Mouse (Mus musculus): ENCODE measurements around the gene Oas1h. TPM values are rescaled to one million over a fixed set of nuclear protein-coding genes. Genes with fewer than 3 reads are reported as not detected.
"Not testable (repeated sequence)": the region's sequence is repeated elsewhere in the genome, so short reads cannot be mapped to it uniquely, and the experiment has no call there.

Oas1h gene
- total and polyA plus RNA-seq, 3 experiments: not detected

DNA sequence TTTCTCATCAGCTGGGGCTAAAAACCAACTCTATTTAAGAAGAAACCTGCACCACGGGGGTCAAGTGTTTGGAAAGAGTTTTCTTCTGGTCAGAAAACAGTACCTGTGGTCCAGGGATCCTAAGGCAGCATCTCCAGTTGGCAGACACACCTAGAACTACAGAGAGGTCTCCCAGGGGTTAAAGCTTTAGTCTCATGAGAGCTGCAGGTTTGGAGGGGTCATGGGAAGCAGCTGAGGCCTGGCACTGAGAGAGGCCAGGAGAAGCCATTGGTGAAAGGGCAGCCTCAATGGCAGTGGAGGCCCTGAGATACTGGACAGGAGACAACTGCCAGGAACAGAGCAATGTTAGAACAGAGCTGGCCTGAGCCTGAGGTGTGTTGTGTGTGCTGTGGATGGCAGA, 39.4 kb downstream of the Oas1h start:
- intact Hi-C loops (cut with DNase I): no loop called here
- Histone ChIP-seq H3K27me3 (ENCODE audit: control insufficient read depth, insufficient read depth, low read length) (no peaks in the 10 kb centered on the region), H3K4me1 (ENCODE audit: control insufficient read depth, insufficient read depth, low read length) (no peaks in the 10 kb centered on the region), H3K36me3 (ENCODE audit: control insufficient read depth, insufficient read depth, low read length) (no peaks in the 10 kb centered on the region), H3K79me2 (replicated peaks; ENCODE audit: control insufficient read depth, insufficient read depth, low read length) (no peaks in the 10 kb centered on the region), H3K27ac (no peak overlapping the region), H3K9ac (ENCODE audit: low read depth, low read length) (no peak overlapping the region), H3K4me3 (no peak overlapping the region)
- TF ChIP-seq CTCF (IDR thresholded peaks at IDR 0.05) (no peak), POLR2A (IDR thresholded peaks at IDR 0.05; ENCODE audit: insufficient read depth, low read depth, low read length) (no peak), EP300 (IDR thresholded peaks at IDR 0.05; ENCODE audit: insufficient read depth, low read depth, low read length) (no peak)
- no peak for DNase-seq
- 43% methylated on average over 1 of the region's 1 CpGs for WGBS

DNA sequence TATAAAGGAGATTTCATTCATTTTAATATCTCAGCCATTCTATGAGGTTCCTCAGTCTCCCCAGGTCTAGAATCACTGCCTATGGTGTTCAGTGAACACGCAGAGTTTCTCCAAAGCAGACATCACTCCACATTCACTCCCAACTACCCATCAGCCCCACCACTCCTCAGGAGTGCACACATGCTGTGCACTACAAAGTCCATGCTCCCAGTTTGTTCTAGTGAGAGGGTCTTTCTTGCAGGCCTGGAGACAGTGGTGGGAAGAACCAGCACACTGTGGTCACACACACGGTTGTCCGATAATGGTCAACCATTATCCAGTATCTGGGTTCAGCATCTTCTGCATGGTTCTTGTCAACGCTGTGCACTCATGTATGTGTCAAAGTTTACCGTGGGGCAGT, 40.8 kb downstream of the Oas1h start:
- Histone ChIP-seq H3K4me3 (no peak overlapping the region), H3K4me1 (ENCODE audit: control insufficient read depth, insufficient read depth, low read length) (no peaks in the 10 kb centered on the region), H3K27me3 (ENCODE audit: control insufficient read depth, insufficient read depth, low read length) (no peaks in the 10 kb centered on the region), H3K79me2 (replicated peaks; ENCODE audit: control insufficient read depth, insufficient read depth, low read length) (no peaks in the 10 kb centered on the region), H3K9ac (ENCODE audit: low read depth, low read length) (no peak overlapping the region), H3K36me3 (ENCODE audit: control insufficient read depth, insufficient read depth, low read length) (no peaks in the 10 kb centered on the region), H3K27ac (no peak overlapping the region)
- intact Hi-C loops (cut with DNase I): no loop called here
- TF ChIP-seq CTCF (IDR thresholded peaks at IDR 0.05): no peak
- TF ChIP-seq EP300 (IDR thresholded peaks at IDR 0.05; ENCODE audit: insufficient read depth, low read depth, low read length): no peak
- TF ChIP-seq POLR2A (IDR thresholded peaks at IDR 0.05; ENCODE audit: insufficient read depth, low read depth, low read length): no peak
- DNase-seq: no peak
- 92% methylated on average over 5 of the region's 5 CpGs for WGBS

- H3K27me3 ChIP-seq (ENCODE audit: control insufficient read depth, insufficient read depth, low read length); H3K4me1 ChIP-seq (ENCODE audit: control insufficient read depth, insufficient read depth, low read length); H3K79me2 ChIP-seq (replicated peaks; ENCODE audit: control insufficient read depth, insufficient read depth, low read length); H3K36me3 ChIP-seq (ENCODE audit: control insufficient read depth, insufficient read depth, low read length); H3K9ac ChIP-seq (ENCODE audit: low read depth, low read length); H3K4me3 ChIP-seq; intact Hi-C loops (cut with DNase I); H3K27ac ChIP-seq: not testable (repeated sequence)
- DNase-seq: peak in 1 of 2 experiments; percentile 25
- WGBS: 34% methylated on average over 8 of the region's 12 CpGs
These were observed 45.8 kb downstream of the Oas1h start, which contains the start of gene Oas1a for GRCm38 (mm10) chr5:120906791-120907733. TSS of gene Oas1a (minus strand) at chr5:120907521.

- intact Hi-C loops (cut with DNase I): no loop called here
- Histone ChIP-seq H3K27ac (no peak overlapping the region), H3K36me3 (ENCODE audit: control insufficient read depth, insufficient read depth, low read length) (no peaks in the 10 kb centered on the region), H3K4me3 (no peak overlapping the region), H3K79me2 (replicated peaks; ENCODE audit: control insufficient read depth, insufficient read depth, low read length) (no peaks in the 10 kb centered on the region), H3K4me1 (ENCODE audit: control insufficient read depth, insufficient read depth, low read length) (no peaks in the 10 kb centered on the region), H3K9ac (ENCODE audit: low read depth, low read length) (no peak overlapping the region), H3K27me3 (ENCODE audit: control insufficient read depth, insufficient read depth, low read length) (no peaks in the 10 kb centered on the region)
- 44% methylated on average over 7 of the region's 7 CpGs for WGBS
- no peak for DNase-seq
- TF ChIP-seq CTCF (IDR thresholded peaks at IDR 0.05) (no peak), POLR2A (IDR thresholded peaks at IDR 0.05; ENCODE audit: insufficient read depth, low read depth, low read length) (no peak), EP300 (IDR thresholded peaks at IDR 0.05; ENCODE audit: insufficient read depth, low read depth, low read length) (no peak)
These were observed 47.1 kb downstream of the Oas1h start for GRCm38 (mm10) chr5:120908196-120908920.

- H3K79me2 ChIP-seq (replicated peaks; ENCODE audit: control insufficient read depth, insufficient read depth, low read length); H3K4me3 ChIP-seq; H3K36me3 ChIP-seq (ENCODE audit: control insufficient read depth, insufficient read depth, low read length); H3K27ac ChIP-seq; H3K9ac ChIP-seq (ENCODE audit: low read depth, low read length); DNase-seq; H3K4me1 ChIP-seq (ENCODE audit: control insufficient read depth, insufficient read depth, low read length); H3K27me3 ChIP-seq (ENCODE audit: control insufficient read depth, insufficient read depth, low read length); intact Hi-C loops (cut with DNase I): not testable (repeated sequence)
- 39% methylated on average over 8 of the region's 8 CpGs for WGBS
These were observed 53.0 kb downstream of the Oas1h start, which contains the start of gene Oas1d for GRCm38 (mm10) chr5:120914204-120914603. TSS of gene Oas1d (plus strand) at chr5:120914536.

DNA sequence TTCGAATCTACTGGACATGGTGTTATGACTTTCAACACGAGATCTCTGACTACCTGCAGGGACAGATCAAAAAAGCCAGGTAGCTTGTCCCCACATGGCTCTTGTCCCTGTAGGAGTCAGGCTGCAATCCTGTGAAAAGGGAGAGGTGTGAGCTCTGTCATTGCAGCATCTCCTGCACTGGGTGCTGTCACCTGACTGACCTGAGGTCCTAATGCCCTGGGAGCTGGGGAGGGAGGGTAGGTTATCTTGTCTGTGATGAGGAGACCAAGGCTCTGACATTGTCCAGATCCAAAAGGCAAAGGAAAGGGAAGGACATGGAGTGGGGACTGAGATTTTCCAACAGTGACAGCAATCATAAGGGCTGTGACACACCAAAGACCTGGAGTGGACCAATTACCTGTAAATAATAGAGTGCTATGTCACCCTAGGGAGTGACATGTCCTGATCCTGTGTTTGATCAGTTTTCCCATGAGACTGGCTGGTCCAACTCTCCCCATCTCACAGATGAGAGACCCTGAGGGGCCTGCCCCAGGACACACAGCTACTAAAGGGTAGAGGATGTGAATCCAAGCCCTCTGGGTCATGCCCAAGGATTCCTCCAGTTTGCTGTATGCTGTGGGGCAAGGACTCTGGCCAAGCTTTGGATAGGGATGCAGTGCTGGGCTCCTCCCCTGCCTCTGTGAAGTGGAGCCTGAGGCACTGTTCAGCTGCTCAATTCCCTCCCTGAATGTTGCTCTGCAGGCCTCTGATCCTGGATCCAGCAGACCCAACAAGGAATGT, 58.1 kb downstream of the Oas1h start:
- H3K4me3 ChIP-seq; H3K4me1 ChIP-seq (ENCODE audit: control insufficient read depth, insufficient read depth, low read length); H3K36me3 ChIP-seq (ENCODE audit: control insufficient read depth, insufficient read depth, low read length); H3K27ac ChIP-seq; H3K27me3 ChIP-seq (ENCODE audit: control insufficient read depth, insufficient read depth, low read length); H3K9ac ChIP-seq (ENCODE audit: low read depth, low read length); H3K79me2 ChIP-seq (replicated peaks; ENCODE audit: control insufficient read depth, insufficient read depth, low read length); intact Hi-C loops (cut with DNase I): not testable (repeated sequence)
- peak in 1 of 2 experiments; percentile 3 for DNase-seq
- 66% methylated on average over 2 of the region's 2 CpGs for WGBS
